Mouse (Mus musculus): ENCODE measurements around the gene Cldn34c2.
"Not testable (repeated sequence)": the region's sequence is repeated elsewhere in the genome, so short reads cannot be mapped to it uniquely, and the experiment has no call there.

Cldn34c2 gene

DNA sequence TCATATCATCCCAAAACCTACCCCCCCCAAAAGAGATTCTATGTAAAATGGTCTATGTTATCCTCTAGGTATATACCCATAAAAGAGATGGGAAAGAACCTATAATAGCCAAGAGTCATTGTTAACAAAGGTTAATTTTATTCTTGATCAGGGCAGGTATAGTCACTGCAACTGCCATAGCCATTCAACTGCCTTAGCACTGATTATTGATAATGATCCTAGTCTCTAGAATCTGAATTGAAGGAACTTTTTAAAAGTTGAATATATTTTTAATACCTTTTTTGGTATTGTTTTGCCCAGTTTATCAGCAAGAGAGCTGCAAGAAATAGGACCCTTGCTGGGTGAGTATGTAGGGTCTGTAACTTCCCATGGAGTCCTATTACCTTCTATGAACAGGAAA is at the start of gene Cldn34c2:
TSS of gene Cldn34c2 (plus strand) at position 301 of the 400 bp plus-strand sequence.
- CTCF ChIA-PET: not testable (repeated sequence)

DNA sequence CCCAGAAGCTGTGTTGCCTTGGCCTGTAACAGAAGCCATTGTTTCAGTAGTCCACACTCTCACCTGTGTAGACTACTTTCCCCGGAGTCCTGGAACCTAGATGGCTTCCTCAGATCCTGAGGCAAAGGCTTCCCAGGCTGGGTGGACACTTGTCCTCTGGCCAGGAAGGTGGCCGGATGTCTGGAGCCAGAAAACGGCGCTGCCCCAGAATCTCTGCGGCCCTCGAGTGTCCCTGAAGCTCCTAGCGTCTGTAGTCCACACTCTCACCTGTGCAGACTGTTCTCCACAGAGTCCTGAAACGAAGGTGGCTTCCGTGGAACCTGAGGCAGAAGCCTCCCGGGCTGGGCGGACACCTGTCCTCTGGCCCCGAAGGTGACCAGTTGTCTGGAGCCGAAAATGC is 30.1 kb upstream of the Cldn34c2 start:
- CTCF ChIA-PET: not testable (repeated sequence)

DNA sequence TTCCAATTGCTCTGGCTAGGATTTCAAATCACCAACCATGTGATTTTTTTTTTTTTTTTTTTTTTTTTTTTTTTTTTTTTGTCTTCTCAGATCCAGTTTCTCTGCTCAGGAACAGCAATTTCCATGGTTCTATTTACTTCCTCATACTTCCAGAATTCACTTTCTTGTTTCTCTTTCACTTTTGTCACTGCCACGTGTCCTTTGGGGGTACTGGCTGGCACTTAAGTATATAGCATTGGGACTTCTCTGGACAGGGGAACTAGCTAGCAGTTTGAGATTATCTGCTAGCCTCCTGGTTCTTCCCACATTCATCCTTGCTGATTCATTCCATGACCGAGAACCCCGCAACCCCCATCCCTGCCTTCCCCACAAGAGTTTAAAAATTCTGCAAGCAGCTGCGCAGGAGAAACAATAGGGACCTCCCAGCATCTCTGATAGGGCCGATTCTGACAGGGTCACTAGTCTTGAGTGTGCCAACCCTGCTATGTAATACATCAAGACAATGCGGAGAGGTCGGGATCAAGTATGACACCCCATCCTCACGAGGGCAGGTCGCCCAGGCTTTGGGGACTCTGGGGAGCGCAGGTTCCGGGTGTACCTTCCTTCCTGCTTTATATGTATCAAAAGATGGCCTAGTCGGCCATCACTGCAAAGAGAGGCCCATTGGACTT is 30.8 kb downstream of the Cldn34c2 start:
- CTCF ChIA-PET: not testable (repeated sequence)

Data from spleen, embryonic (tissue).